Mouse (Mus musculus) urinary bladder, postnatal 14 days (tissue): ENCODE data around the gene Notch1.

Source experiments
- DNase-seq: peaks from one replicate; pipeline ENCODE4 v3.0.0; 2021; ENCODE audit warnings: low spot score

Notch1 gene

DNA sequence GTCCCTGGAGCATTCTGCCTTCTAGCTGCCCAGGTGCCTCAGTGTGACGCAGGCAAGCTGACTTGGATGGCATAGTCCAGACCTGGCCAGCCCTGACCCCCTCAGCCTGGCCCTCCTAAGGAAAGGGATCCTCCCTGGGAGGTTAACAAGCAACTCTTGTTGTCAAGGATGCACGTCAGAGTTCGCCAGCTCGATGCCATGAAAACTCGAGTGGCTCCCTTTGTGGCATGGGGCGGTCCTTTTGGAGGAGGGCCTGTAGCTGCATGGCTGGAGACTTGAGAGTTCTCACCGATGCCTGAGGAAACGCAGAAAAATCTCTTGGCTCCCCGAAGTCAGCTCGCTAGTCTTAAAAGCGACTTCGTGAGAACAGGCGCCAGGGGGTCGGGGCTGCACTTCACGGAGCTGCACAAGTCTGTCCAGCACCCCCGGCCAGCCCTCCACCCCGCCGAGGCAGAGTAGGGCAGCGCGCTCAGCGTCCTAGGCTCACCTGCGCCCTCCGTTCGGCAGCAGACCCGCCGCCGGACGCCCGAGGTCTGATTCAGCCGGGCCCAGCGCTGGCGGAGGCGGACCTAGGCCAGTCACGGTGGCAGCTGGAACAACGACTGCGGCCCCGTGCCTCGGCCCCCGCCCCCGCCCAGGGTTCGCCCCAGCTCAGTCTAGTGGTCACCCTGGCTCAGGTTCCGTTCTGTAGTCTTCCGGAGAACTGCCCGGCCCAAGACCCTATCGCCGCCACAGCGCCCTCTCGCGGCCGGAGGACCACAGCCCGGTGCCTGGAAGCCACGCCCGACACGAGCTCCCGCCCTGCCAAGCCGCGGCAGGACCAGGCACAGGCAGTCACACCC lies 107.7 kb downstream of the Notch1 start, which contains the start of gene Inpp5e:
Gene Inpp5e, minus strand, starts transcription at position 689 of the 842 bp plus-strand sequence.
- DNase-seq = peak; percentile 98
